Mouse (Mus musculus) megakaryocyte progenitor cell, adult 5-6 weeks (primary cell): ENCODE results near the gene Rsph9. TPM values are rescaled to one million over a fixed set of nuclear protein-coding genes. Genes with fewer than 3 reads are reported as not detected.

ENCODE experiments used
- ATAC-seq: replicated peaks from 2 replicates; pipeline ENCODE4 v1.8.0; 2016; ENCODE audit warnings: mild to moderate bottlenecking, moderate TSS enrichment, inconsistent platforms; ENCODE audit not compliant: poor library complexity
- total RNA-seq, 2 experiments: library from RNA; stranded (forward) in 1 of 2; stranded (reverse) in 1 of 2; fragments of 157-497, 149-512 nt in 1 of 2; fragments of 200-1000 nt in 1 of 2; gene quantifications; 2 replicates each; pipeline versions ENCODE4 v1.2.3 to v1.2.4; 2015 to 2017

The Rsph9 gene
- total RNA-seq (2015) (1.4 TPM in 1 of 2 replicates, not detected in the other), total RNA-seq (2017) (1.4 TPM in 1 of 2 replicates, not detected in the other)

GRCm38 (mm10) chr17:46143578-46144423 lies at the start of gene Rsph9:
Gene Rsph9, minus strand, starts transcription at chr17:46144216.
- peak; percentile 96 for ATAC-seq

- ATAC-seq, result no peak
Measured at GRCm38 (mm10) chr17:46188829-46189228, 44.8 kb upstream of the Rsph9 start.

- ATAC-seq, result no peak
Measured at GRCm38 (mm10) chr17:46182273-46182672, 38.3 kb upstream of the Rsph9 start.

GRCm38 (mm10) chr17:46170538-46170937 lies 26.5 kb upstream of the Rsph9 start:
- ATAC-seq, result peak; percentile 72

- no peak for ATAC-seq
Measured at GRCm38 (mm10) chr17:46168768-46169167, 24.8 kb upstream of the Rsph9 start.

GRCm38 (mm10) chr17:46168318-46168717 lies 24.3 kb upstream of the Rsph9 start:
- ATAC-seq, result peak; percentile 54

GRCm38 (mm10) chr17:46167014-46167413 lies 23.0 kb upstream of the Rsph9 start:
- no peak for ATAC-seq

- no peak for ATAC-seq
Measured at GRCm38 (mm10) chr17:46166270-46166669, 22.3 kb upstream of the Rsph9 start.

GRCm38 (mm10) chr17:46165460-46165859 lies 21.4 kb upstream of the Rsph9 start:
- no peak for ATAC-seq

- no peak for ATAC-seq
Measured at GRCm38 (mm10) chr17:46164791-46165190, 20.8 kb upstream of the Rsph9 start.

GRCm38 (mm10) chr17:46164301-46164700 lies 20.3 kb upstream of the Rsph9 start:
- no peak for ATAC-seq

- peak; percentile 4; the same call in 1 of the 2 replicates for ATAC-seq
Measured at GRCm38 (mm10) chr17:46162951-46163421, 19.0 kb upstream of the Rsph9 start.

GRCm38 (mm10) chr17:46162551-46162950 lies 18.5 kb upstream of the Rsph9 start:
- ATAC-seq, result no peak

- no peak for ATAC-seq
Measured at GRCm38 (mm10) chr17:46161710-46162109, 17.7 kb upstream of the Rsph9 start.

- no peak for ATAC-seq
Measured at GRCm38 (mm10) chr17:46161179-46161578, 17.2 kb upstream of the Rsph9 start.

- ATAC-seq, result peak; percentile 82
Measured at GRCm38 (mm10) chr17:46160686-46161085, 16.7 kb upstream of the Rsph9 start, which contains the start of gene Gtpbp2. Gene Gtpbp2, plus strand, starts transcription at chr17:46161032.

GRCm38 (mm10) chr17:46160090-46160662 lies 16.2 kb upstream of the Rsph9 start:
- ATAC-seq, result peak; percentile 57

GRCm38 (mm10) chr17:46159236-46159635 lies 15.2 kb upstream of the Rsph9 start:
- ATAC-seq, result peak; percentile 23

- no peak for ATAC-seq
Measured at GRCm38 (mm10) chr17:46157131-46157530, 13.1 kb upstream of the Rsph9 start.

GRCm38 (mm10) chr17:46156680-46157079 lies 12.7 kb upstream of the Rsph9 start:
- no peak for ATAC-seq

- ATAC-seq, result no peak
Measured at GRCm38 (mm10) chr17:46154336-46154735, 10.3 kb upstream of the Rsph9 start.
